Mouse (Mus musculus) embryonic fibroblast, embryonic 13.5 days (primary cell): Measurements from ENCODE around the gene Rnf144b. TPM values are rescaled to one million over a fixed set of nuclear protein-coding genes. Genes with fewer than 3 reads are reported as not detected.

ENCODE experiments used
- H3K27ac ChIP-seq: 2 replicates; pipeline ENCODE4 v1.5.1; 2012; ENCODE audit warnings: low read length, control low read depth, inconsistent platforms; ENCODE audit not compliant: insufficient read depth
- H3K4me1 ChIP-seq: 2 replicates; pipeline ENCODE4 v1.6.1; 2011; ENCODE audit warnings: low read length; ENCODE audit not compliant: control insufficient read depth, insufficient read depth
- H3K4me3 ChIP-seq: 2 replicates; pipeline ENCODE4 v1.5.1; 2011; ENCODE audit warnings: mild to moderate bottlenecking, control low read depth, low read length; ENCODE audit not compliant: insufficient read depth
- CTCF ChIP-seq: IDR thresholded peaks from 2 replicates; pipeline ENCODE4 v1.5.1; 2011; ENCODE audit warnings: mild to moderate bottlenecking, control low read depth, low read length, moderate library complexity, borderline replicate concordance; ENCODE audit not compliant: insufficient read depth
- POLR2A ChIP-seq: IDR thresholded peaks from 2 replicates; pipeline ENCODE4 v1.6.1; 2011; ENCODE audit warnings: low read depth, mild to moderate bottlenecking, control low read depth, low read length, moderate library complexity
- polyA plus RNA-seq: library from polyadenylated mRNA; stranded (reverse); fragments of >200 nt; gene quantifications from 2 replicates; pipeline ENCODE4 v1.2.4, GENCODE M21; 2011; ENCODE audit warnings: low read depth; ENCODE audit not compliant: missing spikeins, insufficient read length

Gene Rnf144b
- polyA plus RNA-seq, 1 experiment = 1.5 TPM

DNA sequence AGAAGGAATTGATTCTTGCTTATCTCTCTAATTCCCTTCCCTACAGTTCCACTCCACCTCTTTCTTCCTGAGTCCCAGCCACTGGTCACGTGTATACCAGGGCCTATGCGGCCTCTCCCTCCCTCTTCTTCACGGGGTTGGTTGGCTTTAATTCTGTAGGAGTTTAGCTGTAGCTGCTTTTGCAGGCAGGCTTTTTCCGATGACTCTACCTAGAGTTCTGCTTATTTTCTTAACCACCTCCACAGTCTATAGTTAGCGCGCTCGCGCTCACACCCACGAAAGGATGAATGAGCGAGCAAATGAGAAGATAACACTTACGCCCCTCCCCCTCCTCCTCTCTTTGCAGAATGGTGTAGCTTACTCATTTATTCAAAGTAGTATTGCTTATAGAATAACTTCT is 26.1 kb downstream of the Rnf144b start:
- TF ChIP-seq POLR2A (no peak), CTCF (no peak)
- H3K27ac ChIP-seq = no peak overlapping the region
- no peak overlapping the region for H3K4me3 ChIP-seq
- H3K4me1 ChIP-seq = no peaks in the 10 kb centered on the region

GRCm38 (mm10) chr13:47149993-47150392 is 27.5 kb downstream of the Rnf144b start:
- Histone ChIP-seq H3K27ac (no peak overlapping the region), H3K4me1 (no peaks in the 10 kb centered on the region), H3K4me3 (no peak overlapping the region)
- TF ChIP-seq CTCF = no peak
- TF ChIP-seq POLR2A = no peak

- no peaks in the 10 kb centered on the region for H3K4me1 ChIP-seq
- TF ChIP-seq CTCF (no peak), POLR2A (no peak)
- H3K27ac ChIP-seq = no peak overlapping the region
- H3K4me3 ChIP-seq = no peak overlapping the region
These were observed 28.6 kb downstream of the Rnf144b start for GRCm38 (mm10) chr13:47151060-47151459.

- Histone ChIP-seq H3K27ac (no peak overlapping the region), H3K4me1 (no peaks in the 10 kb centered on the region), H3K4me3 (no peak overlapping the region)
- TF ChIP-seq POLR2A (no peak), CTCF (0 out of 2 replicates have a peak, but pooled peaks have one; percentile 17)
These were observed 29.9 kb downstream of the Rnf144b start for GRCm38 (mm10) chr13:47152390-47152789.

- Histone ChIP-seq H3K4me3 (no peak overlapping the region), H3K4me1 (no peaks in the 10 kb centered on the region), H3K27ac (no peak overlapping the region)
- TF ChIP-seq CTCF (no peak), POLR2A (no peak)
These were observed 30.8 kb downstream of the Rnf144b start for GRCm38 (mm10) chr13:47153206-47153605.

DNA sequence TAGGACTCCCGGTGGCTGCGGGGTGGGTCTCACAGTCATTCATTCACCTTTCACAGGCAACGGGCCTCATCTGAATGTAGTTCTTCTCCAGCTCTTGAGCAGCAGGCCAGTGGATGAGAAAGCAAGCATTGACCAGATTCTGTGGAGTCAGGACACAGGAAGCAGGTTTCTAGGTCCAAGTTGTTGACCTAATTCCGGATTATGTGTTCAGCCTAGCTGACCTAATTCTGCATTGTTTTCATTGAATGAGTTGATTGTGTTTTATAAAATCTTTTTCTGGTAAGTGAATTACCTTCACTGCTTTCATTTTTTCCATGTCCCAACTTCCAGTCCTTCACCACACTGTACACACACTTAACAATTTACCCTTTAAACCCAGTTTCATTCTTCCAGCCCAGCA is 32.4 kb downstream of the Rnf144b start:
- no peak overlapping the region for H3K27ac ChIP-seq
- no peak for TF ChIP-seq POLR2A
- no peak for TF ChIP-seq CTCF
- no peaks in the 10 kb centered on the region for H3K4me1 ChIP-seq
- no peak overlapping the region for H3K4me3 ChIP-seq

DNA sequence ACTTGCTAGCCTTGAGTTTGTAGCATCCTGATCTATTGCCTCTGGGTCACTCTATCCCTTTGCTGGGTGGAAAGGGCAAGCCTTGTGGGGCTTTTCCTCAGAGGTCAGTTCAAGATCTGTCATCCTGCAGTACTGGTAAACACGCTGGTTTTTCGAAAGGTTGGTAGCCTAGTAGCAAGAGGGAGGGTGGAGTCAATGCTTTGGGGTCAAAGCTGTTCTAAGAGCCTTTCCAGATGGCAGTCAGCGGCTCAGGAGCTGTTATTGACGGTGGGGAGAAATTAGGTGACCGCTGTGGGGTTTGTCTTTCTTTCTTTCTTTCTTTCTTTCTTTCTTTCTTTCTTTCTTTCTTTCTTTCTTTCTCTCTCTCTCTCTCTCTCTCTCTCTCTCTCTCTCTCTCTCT is 34.4 kb downstream of the Rnf144b start:
- Histone ChIP-seq H3K4me3 (no peak overlapping the region), H3K27ac (no peak overlapping the region), H3K4me1 (no peaks in the 10 kb centered on the region)
- TF ChIP-seq POLR2A (no peak), CTCF (no peak)

GRCm38 (mm10) chr13:47162001-47162400 is 39.5 kb downstream of the Rnf144b start:
- no peak overlapping the region for H3K27ac ChIP-seq
- no peaks in the 10 kb centered on the region for H3K4me1 ChIP-seq
- TF ChIP-seq CTCF (no peak), POLR2A (no peak)
- H3K4me3 ChIP-seq = no peak overlapping the region

DNA sequence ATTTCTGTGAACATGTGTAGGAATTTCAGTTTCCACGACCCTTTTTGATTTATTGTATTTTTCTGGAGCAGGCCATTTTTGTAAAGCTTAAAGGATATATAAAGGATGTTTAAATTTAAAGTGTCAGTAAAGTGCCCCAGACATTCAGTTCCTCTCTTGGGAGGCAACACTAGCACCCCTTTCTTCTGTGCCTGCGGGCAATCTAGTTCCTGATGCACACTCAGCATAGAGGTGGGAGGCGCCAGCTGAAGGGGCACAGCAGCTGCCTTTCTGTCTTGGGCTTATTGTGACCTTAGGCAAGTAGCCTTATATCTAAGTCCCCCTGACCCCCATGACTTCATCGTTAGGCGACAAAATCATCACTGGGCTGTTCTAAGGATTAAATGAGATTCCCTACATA is 42.3 kb downstream of the Rnf144b start:
- Histone ChIP-seq H3K4me3 (no peak overlapping the region), H3K27ac (no peak overlapping the region), H3K4me1 (no peaks in the 10 kb centered on the region)
- no peak for TF ChIP-seq CTCF
- TF ChIP-seq POLR2A = no peak

DNA sequence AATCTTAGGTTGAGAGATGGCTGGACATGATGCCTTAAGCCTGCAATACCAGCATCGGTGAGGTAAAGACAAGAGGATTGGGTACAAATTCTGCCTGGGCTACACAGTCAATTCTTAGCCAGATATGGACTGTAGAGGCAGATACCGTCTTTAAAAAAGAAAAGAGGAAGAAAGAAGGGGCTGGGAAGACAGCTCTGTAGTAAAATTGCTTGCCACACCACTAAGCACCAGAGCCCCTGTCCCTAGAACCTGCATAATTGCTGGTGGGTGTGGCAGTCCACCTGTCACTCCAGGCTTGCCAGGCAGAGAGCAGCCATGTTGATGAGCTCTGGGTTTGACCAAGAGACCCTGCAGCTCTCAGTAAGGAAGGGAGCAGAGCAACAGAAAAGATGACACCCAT is 42.8 kb downstream of the Rnf144b start:
- no peak overlapping the region for H3K4me3 ChIP-seq
- H3K27ac ChIP-seq = no peak overlapping the region
- TF ChIP-seq POLR2A = no peak
- no peak for TF ChIP-seq CTCF
- H3K4me1 ChIP-seq = no peaks in the 10 kb centered on the region

DNA sequence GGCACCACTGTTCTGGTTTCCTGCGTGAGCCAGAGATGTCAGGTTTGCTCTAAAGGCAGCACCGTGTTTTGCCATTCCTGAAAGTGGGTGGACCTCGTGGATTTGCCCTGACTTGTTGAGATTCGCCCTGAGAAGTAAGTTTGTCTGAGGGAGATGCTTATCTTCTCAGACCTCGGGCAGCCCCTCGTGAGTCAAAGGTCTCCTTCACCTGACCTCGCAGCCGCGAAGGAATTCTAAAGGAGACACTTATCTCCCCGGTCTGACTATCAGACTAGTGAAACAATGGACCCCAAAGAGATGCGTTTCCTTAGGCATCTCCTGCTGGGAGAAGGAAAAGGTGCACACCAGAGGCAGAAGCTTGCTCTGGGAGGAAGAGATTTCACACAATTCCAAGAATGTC is 46.0 kb downstream of the Rnf144b start:
- no peak overlapping the region for H3K4me3 ChIP-seq
- no peak overlapping the region for H3K27ac ChIP-seq
- TF ChIP-seq CTCF (no peak), POLR2A (no peak)
- H3K4me1 ChIP-seq = no peaks in the 10 kb centered on the region
